Mouse (Mus musculus): ENCODE results near the gene Cyp20a1. TPM values are rescaled to one million over a fixed set of nuclear protein-coding genes. Genes with fewer than 3 reads are reported as not detected.

The Cyp20a1 gene
- 18.9 and 19.3 TPM in 2 replicates for polyA plus RNA-seq (2016; fragmentation: Nextera tagmentation; extraction: Ambion mirVana)

GRCm38 (mm10) chr1:60342808-60343629, at the start of gene Cyp20a1:
Gene Cyp20a1, plus strand, starts transcription at chr1:60343323.
- H3K4me1 ChIP-seq = peaks cover 13% of the 10 kb centered on the region
- H3K36me3 ChIP-seq (replicated peaks) = peaks cover 8% of the 10 kb centered on the region; the same call in 1 of the 2 replicates
- 2% methylated on average over 60 of the region's 60 CpGs for WGBS
- H3K4me2 ChIP-seq = peak within 1 kb of the TSS; percentile 73
- peak; percentile 98 for ATAC-seq (ENCODE audit: low FRiP score)
- peak within 1 kb of the TSS; percentile 93 for H3K27ac ChIP-seq
- peak within 1 kb of the TSS; percentile 69 for H3K9ac ChIP-seq
- H3K9me3 ChIP-seq = no peaks in the 10 kb centered on the region
- no peaks in the 10 kb centered on the region for H3K27me3 ChIP-seq
- peak within 1 kb of the TSS; percentile 67 for H3K4me3 ChIP-seq (replicated peaks)

- H3K27ac ChIP-seq = no peak overlapping the region
- H3K9ac ChIP-seq = no peak overlapping the region
- no peak overlapping the region for H3K4me2 ChIP-seq
- H3K36me3 ChIP-seq (replicated peaks) = peaks cover 21% of the 10 kb centered on the region; the same call in 1 of the 2 replicates
- no peaks in the 10 kb centered on the region for H3K4me1 ChIP-seq
- H3K9me3 ChIP-seq = no peaks in the 10 kb centered on the region
- H3K4me3 ChIP-seq (replicated peaks) = no peak overlapping the region
- no peaks in the 10 kb centered on the region for H3K27me3 ChIP-seq
- no peak for ATAC-seq (ENCODE audit: low FRiP score)
- 84% methylated on average over 1 of the region's 1 CpGs for WGBS
Measured at GRCm38 (mm10) chr1:60293921-60294320, 49.2 kb upstream of the Cyp20a1 start.

- Histone ChIP-seq H3K4me3 (replicated peaks) (peak overlapping the region; percentile 67), H3K4me1 (peaks cover 13% of the 10 kb centered on the region), H3K27ac (peak overlapping the region; percentile 93), H3K9ac (peak overlapping the region; percentile 69), H3K27me3 (no peaks in the 10 kb centered on the region), H3K36me3 (replicated peaks) (peaks cover 5% of the 10 kb centered on the region; the same call in 1 of the 2 replicates), H3K4me2 (peak overlapping the region; percentile 73), H3K9me3 (no peaks in the 10 kb centered on the region)
- ATAC-seq (ENCODE audit: low FRiP score) = peak; percentile 6; the same call in 1 of the 2 replicates
- 7% methylated on average over 14 of the region's 14 CpGs for WGBS
Measured at GRCm38 (mm10) chr1:60343630-60344455, 720 bp downstream of the Cyp20a1 start.

GRCm38 (mm10) chr1:60344670-60345069, 1.5 kb downstream of the Cyp20a1 start:
- H3K36me3 ChIP-seq (replicated peaks) = no peaks in the 10 kb centered on the region
- no peak overlapping the region for H3K27ac ChIP-seq
- no peak overlapping the region for H3K9ac ChIP-seq
- no peak for ATAC-seq (ENCODE audit: low FRiP score)
- 0 out of 2 replicates have a peak, but pooled peaks cover 4% of the 10 kb centered on the region for H3K9me3 ChIP-seq
- 90% methylated on average over 6 of the region's 6 CpGs for WGBS
- H3K27me3 ChIP-seq = no peaks in the 10 kb centered on the region
- peaks cover 13% of the 10 kb centered on the region for H3K4me1 ChIP-seq
- no peak overlapping the region for H3K4me3 ChIP-seq (replicated peaks)
- no peak overlapping the region for H3K4me2 ChIP-seq

GRCm38 (mm10) chr1:60345712-60346111, 2.6 kb downstream of the Cyp20a1 start:
- 0 out of 2 replicates have a peak, but pooled peaks cover 4% of the 10 kb centered on the region for H3K9me3 ChIP-seq
- H3K4me3 ChIP-seq (replicated peaks) = no peak overlapping the region
- no peaks in the 10 kb centered on the region for H3K27me3 ChIP-seq
- ATAC-seq (ENCODE audit: low FRiP score) = no peak
- H3K27ac ChIP-seq = no peak overlapping the region
- H3K4me2 ChIP-seq = no peak overlapping the region
- peaks cover 13% of the 10 kb centered on the region for H3K4me1 ChIP-seq
- 95% methylated on average over 2 of the region's 2 CpGs for WGBS
- H3K36me3 ChIP-seq (replicated peaks) = no peaks in the 10 kb centered on the region
- no peak overlapping the region for H3K9ac ChIP-seq

- no peak for ATAC-seq (ENCODE audit: low FRiP score)
- Histone ChIP-seq H3K27ac (no peak overlapping the region), H3K4me2 (no peak overlapping the region), H3K4me3 (replicated peaks) (no peak overlapping the region), H3K27me3 (no peaks in the 10 kb centered on the region), H3K9ac (no peak overlapping the region), H3K9me3 (0 out of 2 replicates have a peak, but pooled peaks cover 4% of the 10 kb centered on the region), H3K4me1 (no peaks in the 10 kb centered on the region), H3K36me3 (replicated peaks) (peaks cover 15% of the 10 kb centered on the region)
- 92% methylated on average over 5 of the region's 5 CpGs for WGBS
Measured at GRCm38 (mm10) chr1:60352786-60353185, 9.7 kb downstream of the Cyp20a1 start.

GRCm38 (mm10) chr1:60361626-60362025, 18.5 kb downstream of the Cyp20a1 start:
- Histone ChIP-seq H3K9ac (no peak overlapping the region), H3K4me1 (no peaks in the 10 kb centered on the region), H3K27ac (no peak overlapping the region), H3K36me3 (replicated peaks) (peaks cover 21% of the 10 kb centered on the region), H3K4me3 (replicated peaks) (no peak overlapping the region), H3K9me3 (no peaks in the 10 kb centered on the region), H3K27me3 (no peaks in the 10 kb centered on the region), H3K4me2 (no peak overlapping the region)
- 90% methylated on average over 1 of the region's 1 CpGs for WGBS
- ATAC-seq (ENCODE audit: low FRiP score) = no peak

GRCm38 (mm10) chr1:60376556-60376955, 33.4 kb downstream of the Cyp20a1 start:
- no peaks in the 10 kb centered on the region for H3K4me1 ChIP-seq
- no peak overlapping the region for H3K4me3 ChIP-seq (replicated peaks)
- no peak overlapping the region for H3K27ac ChIP-seq
- no peak overlapping the region for H3K9ac ChIP-seq
- 94% methylated on average over 1 of the region's 1 CpGs for WGBS
- no peak for ATAC-seq (ENCODE audit: low FRiP score)
- peaks cover 39% of the 10 kb centered on the region for H3K36me3 ChIP-seq (replicated peaks)
- no peaks in the 10 kb centered on the region for H3K27me3 ChIP-seq
- H3K9me3 ChIP-seq = no peaks in the 10 kb centered on the region
- no peak overlapping the region for H3K4me2 ChIP-seq

- Histone ChIP-seq H3K27ac (no peak overlapping the region), H3K4me1 (no peaks in the 10 kb centered on the region), H3K4me3 (replicated peaks) (no peak overlapping the region), H3K4me2 (no peak overlapping the region), H3K27me3 (no peaks in the 10 kb centered on the region), H3K9ac (no peak overlapping the region), H3K36me3 (replicated peaks) (peaks cover 35% of the 10 kb centered on the region), H3K9me3 (no peaks in the 10 kb centered on the region)
- WGBS = 92% methylated on average over 3 of the region's 3 CpGs
- ATAC-seq (ENCODE audit: low FRiP score) = no peak
Measured at GRCm38 (mm10) chr1:60381910-60382309, 38.8 kb downstream of the Cyp20a1 start.

- WGBS = 94% methylated on average over 1 of the region's 1 CpGs
- no peaks in the 10 kb centered on the region for H3K9me3 ChIP-seq
- H3K9ac ChIP-seq = no peak overlapping the region
- H3K4me1 ChIP-seq = peaks cover 2% of the 10 kb centered on the region; the same call in 1 of the 2 replicates
- H3K27ac ChIP-seq = no peak overlapping the region
- no peak overlapping the region for H3K4me3 ChIP-seq (replicated peaks)
- H3K36me3 ChIP-seq (replicated peaks) = no peaks in the 10 kb centered on the region
- no peak overlapping the region for H3K4me2 ChIP-seq
- H3K27me3 ChIP-seq = no peaks in the 10 kb centered on the region
- no peak for ATAC-seq (ENCODE audit: low FRiP score)
Measured at GRCm38 (mm10) chr1:60404848-60405247, 61.7 kb downstream of the Cyp20a1 start.

GRCm38 (mm10) chr1:60408501-60409167, 65.5 kb downstream of the Cyp20a1 start:
- Histone ChIP-seq H3K27me3 (no peaks in the 10 kb centered on the region), H3K9ac (peak overlapping the region; percentile 91), H3K9me3 (no peaks in the 10 kb centered on the region), H3K4me1 (peaks cover 12% of the 10 kb centered on the region), H3K36me3 (replicated peaks) (no peaks in the 10 kb centered on the region), H3K27ac (peak overlapping the region; percentile 97), H3K4me2 (peak overlapping the region; percentile 59), H3K4me3 (replicated peaks) (peak overlapping the region; percentile 93)
- 24% methylated on average over 13 of the region's 13 CpGs for WGBS
- ATAC-seq (ENCODE audit: low FRiP score) = peak; percentile 51

Data from forebrain, embryonic 12.5 days (tissue).